Mouse (Mus musculus): Measurements from ENCODE around the gene Gm20547. TPM values are rescaled to one million over a fixed set of nuclear protein-coding genes. Genes with fewer than 3 reads are reported as not detected.
"Not testable (repeated sequence)": the region's sequence is repeated elsewhere in the genome, so short reads cannot be mapped to it uniquely, and the experiment has no call there.

Gene Gm20547
- polyA plus RNA-seq, 1 experiment from 2014 or later: not detected

DNA sequence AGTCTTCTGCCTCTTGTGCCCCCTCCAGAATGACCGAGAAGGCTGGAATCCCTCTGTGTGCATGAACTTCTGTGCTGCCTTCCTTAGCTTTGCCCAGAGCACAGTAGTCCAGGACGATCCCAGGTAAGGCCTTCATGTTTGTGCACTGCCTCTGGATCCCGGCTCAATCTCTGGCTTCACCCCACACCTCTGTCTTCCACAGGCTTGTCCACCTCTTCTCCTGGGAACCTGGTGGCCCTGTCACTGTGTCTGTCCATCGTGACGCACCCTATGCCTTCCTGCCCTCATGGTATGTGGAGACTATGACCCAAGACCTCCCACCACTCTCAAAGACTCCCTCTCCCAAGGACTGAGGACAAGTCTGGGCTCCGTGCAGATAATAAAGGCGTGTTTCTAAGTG is 43.1 kb downstream of the Gm20547 start:
- Histone ChIP-seq H3K36me3 (ENCODE audit: control insufficient read depth, insufficient read depth, low read length) (peaks cover 13% of the 10 kb centered on the region), H3K27me3 (ENCODE audit: control insufficient read depth, insufficient read depth, low read length) (no peaks in the 10 kb centered on the region), H3K4me3 (ENCODE audit: low read depth, low read length) (no peak overlapping the region), H3K4me1 (ENCODE audit: control insufficient read depth, insufficient read depth, low read length) (peaks cover 20% of the 10 kb centered on the region), H3K27ac (ENCODE audit: low read depth, low read length) (no peak overlapping the region), H3K9me3 (ENCODE audit: control insufficient read depth, low read length) (no peaks in the 10 kb centered on the region), H3K4me2 (ENCODE audit: low read depth) (no peak overlapping the region), H3K9ac (ENCODE audit: low read length) (no peak overlapping the region)
- WGBS: 93% methylated on average over 7 of the region's 7 CpGs
- DNase-seq (ENCODE audit: low spot score) (no peak), ATAC-seq (ENCODE audit: insufficient read depth, low FRiP score, low TSS enrichment) (no peak)

DNA sequence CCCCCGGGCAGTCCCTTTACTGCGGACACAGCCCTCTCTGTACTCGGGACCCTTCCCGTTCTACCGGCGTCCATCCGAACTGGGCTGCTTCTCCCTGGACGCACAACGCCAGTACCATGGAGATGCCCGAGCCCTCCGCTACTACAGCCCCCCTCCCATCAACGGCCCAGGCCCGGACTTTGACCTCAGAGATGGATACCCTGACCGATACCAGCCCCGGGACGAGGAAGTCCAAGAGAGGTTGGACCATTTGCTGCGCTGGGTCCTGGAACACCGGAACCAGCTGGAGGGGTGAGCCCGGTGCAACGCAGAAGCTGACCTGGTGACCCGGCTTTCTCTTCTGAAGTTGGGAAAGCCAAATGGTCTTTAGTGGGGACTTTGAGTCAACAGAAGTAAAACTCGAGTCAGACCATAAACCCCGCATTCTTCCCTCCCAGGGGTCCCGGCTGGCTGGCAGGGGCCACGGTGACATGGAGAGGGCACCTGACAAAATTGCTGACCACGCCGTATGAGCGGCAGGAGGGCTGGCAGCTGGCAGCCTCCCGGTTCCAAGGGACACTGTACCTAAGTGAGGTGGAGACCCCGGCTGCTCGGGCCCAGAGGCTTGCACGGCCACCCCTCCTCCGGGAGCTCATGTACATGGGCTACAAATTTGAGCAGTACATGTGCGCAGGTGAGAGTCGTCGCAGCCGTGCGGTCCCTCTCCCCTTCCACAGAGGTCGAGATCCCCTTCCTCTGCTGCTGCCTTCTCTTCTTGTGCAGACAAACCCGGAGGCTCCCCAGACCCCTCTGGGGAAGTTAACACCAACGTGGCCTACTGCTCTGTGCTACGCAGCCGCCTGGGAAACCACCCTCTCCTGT is 44.1 kb downstream of the Gm20547 start:
- DNase-seq (ENCODE audit: low spot score): no peak
- peaks cover 13% of the 10 kb centered on the region for H3K36me3 ChIP-seq (ENCODE audit: control insufficient read depth, insufficient read depth, low read length)
- H3K4me2 ChIP-seq (ENCODE audit: low read depth): peak overlapping the region; percentile 92
- H3K4me1 ChIP-seq (ENCODE audit: control insufficient read depth, insufficient read depth, low read length): peaks cover 20% of the 10 kb centered on the region
- 29% methylated on average over 42 of the region's 43 CpGs for WGBS
- no peak overlapping the region for H3K27ac ChIP-seq (ENCODE audit: low read depth, low read length)
- H3K9ac ChIP-seq (ENCODE audit: low read length): peak overlapping the region; percentile 65
- H3K9me3 ChIP-seq (ENCODE audit: control insufficient read depth, low read length): no peaks in the 10 kb centered on the region
- peak overlapping the region; percentile 60 for H3K4me3 ChIP-seq (ENCODE audit: low read depth, low read length)
- ATAC-seq (ENCODE audit: insufficient read depth, low FRiP score, low TSS enrichment): 0 out of 2 replicates have a peak, but pooled peaks have one; percentile 8
- H3K27me3 ChIP-seq (ENCODE audit: control insufficient read depth, insufficient read depth, low read length): no peaks in the 10 kb centered on the region

GRCm38 (mm10) chr17:34836856-34837221 is 45.0 kb downstream of the Gm20547 start, which contains the start of the genes Stk19 and Dxo:
Gene Stk19 (minus strand): TSS chr17:34836945.
Gene Dxo (plus strand): TSS chr17:34837019.
- peak within 1 kb of the TSS; percentile 92 for H3K4me2 ChIP-seq (ENCODE audit: low read depth)
- H3K36me3 ChIP-seq (ENCODE audit: control insufficient read depth, insufficient read depth, low read length): peaks cover 13% of the 10 kb centered on the region
- ATAC-seq (ENCODE audit: insufficient read depth, low FRiP score, low TSS enrichment) (peak; percentile 92), DNase-seq (ENCODE audit: low spot score) (peak; percentile 97)
- H3K4me3 ChIP-seq (ENCODE audit: low read depth, low read length): peak within 1 kb of the TSS; percentile 60
- H3K9ac ChIP-seq (ENCODE audit: low read length): peak within 1 kb of the TSS; percentile 65
- H3K4me1 ChIP-seq (ENCODE audit: control insufficient read depth, insufficient read depth, low read length): peaks cover 20% of the 10 kb centered on the region
- peak within 1 kb of the TSS; percentile 73 for H3K27ac ChIP-seq (ENCODE audit: low read depth, low read length)
- no peaks in the 10 kb centered on the region for H3K9me3 ChIP-seq (ENCODE audit: control insufficient read depth, low read length)
- H3K27me3 ChIP-seq (ENCODE audit: control insufficient read depth, insufficient read depth, low read length): no peaks in the 10 kb centered on the region
- WGBS: 0% methylated on average over 40 of the region's 40 CpGs

DNA sequence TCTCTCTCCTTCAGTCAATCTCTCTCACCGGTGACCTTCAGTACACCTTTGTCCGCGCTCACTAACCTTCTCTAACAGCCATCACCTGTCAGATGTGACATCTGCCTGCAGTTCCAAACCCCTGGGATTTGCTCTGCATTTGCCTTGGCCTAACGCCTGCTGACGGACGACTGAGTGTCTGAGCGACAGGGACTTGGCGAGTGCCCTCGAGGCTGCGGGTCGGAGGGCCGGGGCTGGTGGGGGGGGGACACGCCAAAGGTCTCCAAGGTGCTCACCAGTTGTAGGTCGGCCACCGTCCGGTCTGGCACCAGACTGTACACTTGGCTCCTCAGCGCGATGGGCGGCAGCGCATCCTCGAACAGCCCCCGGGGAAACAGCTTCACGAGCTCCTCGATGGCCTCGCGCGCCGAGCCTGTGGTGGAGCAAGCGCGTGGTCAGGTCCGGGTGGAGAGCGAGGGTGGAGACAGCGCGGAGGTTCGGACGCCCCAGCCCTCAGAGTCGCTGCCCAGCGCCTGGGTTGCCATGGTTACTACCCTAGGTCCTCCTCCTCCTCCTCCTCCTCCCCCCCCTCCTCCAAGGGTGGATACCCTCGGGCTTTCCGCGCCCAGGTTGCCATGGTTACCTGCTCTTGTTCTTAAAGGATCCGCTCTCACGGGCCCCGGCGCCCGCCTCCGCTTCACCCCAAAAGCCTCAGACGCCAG is 45.5 kb downstream of the Gm20547 start:
- DNase-seq (ENCODE audit: low spot score) (no peak), ATAC-seq (ENCODE audit: insufficient read depth, low FRiP score, low TSS enrichment) (peak; percentile 87)
- H3K27me3 ChIP-seq (ENCODE audit: control insufficient read depth, insufficient read depth, low read length): no peaks in the 10 kb centered on the region
- peak overlapping the region; percentile 65 for H3K9ac ChIP-seq (ENCODE audit: low read length)
- peaks cover 20% of the 10 kb centered on the region for H3K4me1 ChIP-seq (ENCODE audit: control insufficient read depth, insufficient read depth, low read length)
- peaks cover 11% of the 10 kb centered on the region for H3K36me3 ChIP-seq (ENCODE audit: control insufficient read depth, insufficient read depth, low read length)
- H3K4me2 ChIP-seq (ENCODE audit: low read depth): peak overlapping the region; percentile 92
- peak overlapping the region; percentile 73 for H3K27ac ChIP-seq (ENCODE audit: low read depth, low read length)
- peak overlapping the region; percentile 60 for H3K4me3 ChIP-seq (ENCODE audit: low read depth, low read length)
- H3K9me3 ChIP-seq (ENCODE audit: control insufficient read depth, low read length): no peaks in the 10 kb centered on the region
- WGBS: 3% methylated on average over 48 of the region's 48 CpGs

GRCm38 (mm10) chr17:34830776-34831175 is 51.1 kb downstream of the Gm20547 start:
- H3K27ac ChIP-seq (ENCODE audit: low read depth, low read length); H3K9ac ChIP-seq (ENCODE audit: low read length); ATAC-seq (ENCODE audit: insufficient read depth, low FRiP score, low TSS enrichment); H3K4me2 ChIP-seq (ENCODE audit: low read depth); DNase-seq (ENCODE audit: low spot score); H3K4me1 ChIP-seq (ENCODE audit: control insufficient read depth, insufficient read depth, low read length); H3K36me3 ChIP-seq (ENCODE audit: control insufficient read depth, insufficient read depth, low read length); H3K4me3 ChIP-seq (ENCODE audit: low read depth, low read length); H3K27me3 ChIP-seq (ENCODE audit: control insufficient read depth, insufficient read depth, low read length); H3K9me3 ChIP-seq (ENCODE audit: control insufficient read depth, low read length): not testable (repeated sequence)
- 90% methylated on average over 1 of the region's 1 CpGs for WGBS

DNA sequence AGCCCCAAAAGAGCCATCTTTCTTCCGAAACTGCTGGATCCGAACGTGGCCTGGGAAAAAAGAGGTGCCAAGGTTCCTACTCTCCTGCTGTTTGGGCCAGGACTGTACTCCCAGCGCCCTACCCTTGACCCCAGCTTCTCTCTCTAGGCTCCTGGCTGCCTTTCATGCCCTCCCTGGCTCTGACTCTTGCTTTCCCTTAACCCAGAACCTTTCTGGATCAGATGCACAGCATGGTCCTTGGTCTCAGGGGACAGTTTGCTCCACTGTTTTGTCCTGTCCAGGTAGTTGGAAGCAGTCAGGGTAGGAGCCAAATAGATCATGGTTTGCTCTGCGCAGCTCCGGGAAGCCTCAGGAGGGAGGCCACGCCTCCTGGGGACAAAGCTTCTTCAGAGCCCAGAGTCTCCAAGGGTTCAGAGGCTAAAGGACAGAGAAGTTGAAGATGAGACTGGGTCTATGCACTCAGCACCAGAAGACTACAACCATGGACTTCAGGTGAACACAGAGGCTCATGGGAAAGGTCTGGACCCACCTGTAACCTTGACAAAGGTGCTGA is 66.9 kb downstream of the Gm20547 start:
- Histone ChIP-seq H3K27ac (ENCODE audit: low read depth, low read length) (no peak overlapping the region), H3K36me3 (ENCODE audit: control insufficient read depth, insufficient read depth, low read length) (no peaks in the 10 kb centered on the region), H3K9me3 (ENCODE audit: control insufficient read depth, low read length) (no peaks in the 10 kb centered on the region), H3K27me3 (ENCODE audit: control insufficient read depth, insufficient read depth, low read length) (no peaks in the 10 kb centered on the region), H3K4me1 (ENCODE audit: control insufficient read depth, insufficient read depth, low read length) (no peaks in the 10 kb centered on the region), H3K4me2 (ENCODE audit: low read depth) (no peak overlapping the region), H3K4me3 (ENCODE audit: low read depth, low read length) (no peak overlapping the region), H3K9ac (ENCODE audit: low read length) (no peak overlapping the region)
- ATAC-seq (ENCODE audit: insufficient read depth, low FRiP score, low TSS enrichment) (no peak), DNase-seq (ENCODE audit: low spot score) (no peak)
- WGBS: 81% methylated on average over 7 of the region's 7 CpGs

GRCm38 (mm10) chr17:34813747-34814146 is 68.1 kb downstream of the Gm20547 start:
- H3K4me3 ChIP-seq (ENCODE audit: low read depth, low read length); H3K27ac ChIP-seq (ENCODE audit: low read depth, low read length); H3K4me2 ChIP-seq (ENCODE audit: low read depth); H3K27me3 ChIP-seq (ENCODE audit: control insufficient read depth, insufficient read depth, low read length); ATAC-seq (ENCODE audit: insufficient read depth, low FRiP score, low TSS enrichment); H3K36me3 ChIP-seq (ENCODE audit: control insufficient read depth, insufficient read depth, low read length); H3K9me3 ChIP-seq (ENCODE audit: control insufficient read depth, low read length); H3K9ac ChIP-seq (ENCODE audit: low read length); H3K4me1 ChIP-seq (ENCODE audit: control insufficient read depth, insufficient read depth, low read length): not testable (repeated sequence)
- DNase-seq (ENCODE audit: low spot score): peak; percentile 42
- 62% methylated on average over 12 of the region's 12 CpGs for WGBS

GRCm38 (mm10) chr17:34811275-34811674 is 70.6 kb downstream of the Gm20547 start:
- no peak overlapping the region for H3K4me2 ChIP-seq (ENCODE audit: low read depth)
- H3K36me3 ChIP-seq (ENCODE audit: control insufficient read depth, insufficient read depth, low read length): no peaks in the 10 kb centered on the region
- H3K27me3 ChIP-seq (ENCODE audit: control insufficient read depth, insufficient read depth, low read length): no peaks in the 10 kb centered on the region
- no peak overlapping the region for H3K4me3 ChIP-seq (ENCODE audit: low read depth, low read length)
- DNase-seq (ENCODE audit: low spot score): no peak
- no peaks in the 10 kb centered on the region for H3K9me3 ChIP-seq (ENCODE audit: control insufficient read depth, low read length)
- H3K4me1 ChIP-seq (ENCODE audit: control insufficient read depth, insufficient read depth, low read length): no peaks in the 10 kb centered on the region
- WGBS: 72% methylated on average over 15 of the region's 15 CpGs
- no peak overlapping the region for H3K27ac ChIP-seq (ENCODE audit: low read depth, low read length)
- no peak overlapping the region for H3K9ac ChIP-seq (ENCODE audit: low read length)
- ATAC-seq (ENCODE audit: insufficient read depth, low FRiP score, low TSS enrichment): no peak
